Mouse (Mus musculus): ENCODE data around the gene Tectb.
A peak's percentile ranks its signal among the peaks of the same experiment; 100 is the strongest.

Tectb gene

GRCm38 (mm10) chr19:55213617-55214340 is 33.2 kb downstream of the Tectb start:
- peak; percentile 68 for DNase-seq

DNA sequence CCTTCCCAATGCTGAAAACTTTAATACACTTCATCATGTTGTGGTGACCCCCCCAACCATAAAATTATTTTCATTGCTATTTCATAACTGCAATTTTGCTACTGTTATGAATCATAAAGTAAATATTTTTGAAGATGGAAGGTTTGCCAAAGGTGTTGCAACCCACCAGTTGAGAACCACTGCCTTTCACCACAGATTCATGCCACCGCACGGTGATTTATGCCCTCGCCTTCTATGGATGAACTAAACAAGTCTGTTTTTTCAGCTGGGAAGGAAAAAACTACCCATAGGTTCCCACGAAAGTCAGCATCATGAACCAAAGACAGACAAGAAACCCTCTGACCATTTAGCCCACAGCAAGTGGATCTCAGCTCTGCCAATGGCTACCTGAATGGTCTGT is 36.3 kb downstream of the Tectb start:
- DNase-seq, result no peak

- DNase-seq, result no peak
Observed at GRCm38 (mm10) chr19:55217365-55217764, 36.8 kb downstream of the Tectb start.

GRCm38 (mm10) chr19:55218192-55218739 is 37.7 kb downstream of the Tectb start:
- DNase-seq, result peak; percentile 92

DNA sequence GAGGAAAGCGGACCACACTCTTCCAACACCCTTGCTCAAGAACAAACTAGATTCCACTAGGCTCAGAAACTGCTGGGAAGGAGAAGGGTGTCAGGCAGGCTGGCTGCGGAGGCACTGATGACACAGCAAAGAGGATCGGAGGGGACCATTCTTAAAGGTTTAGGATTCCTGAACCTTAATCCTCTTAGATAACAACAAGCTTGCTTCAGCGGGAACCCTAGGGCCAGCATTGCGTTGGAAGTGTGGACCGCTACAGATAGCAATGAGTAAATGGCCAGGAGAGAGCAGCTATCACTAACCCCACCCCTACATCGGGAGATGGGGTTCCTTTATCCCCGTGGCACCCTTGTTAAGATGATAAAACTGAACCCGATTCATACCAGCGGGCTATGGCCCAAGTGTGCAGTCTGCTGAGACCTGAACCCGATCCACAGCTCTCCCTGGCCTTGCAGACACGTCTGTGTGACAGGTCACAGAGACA is 38.2 kb downstream of the Tectb start:
- no peak for DNase-seq

GRCm38 (mm10) chr19:55219359-55219758 is 38.8 kb downstream of the Tectb start:
- DNase-seq, result no peak

DNA sequence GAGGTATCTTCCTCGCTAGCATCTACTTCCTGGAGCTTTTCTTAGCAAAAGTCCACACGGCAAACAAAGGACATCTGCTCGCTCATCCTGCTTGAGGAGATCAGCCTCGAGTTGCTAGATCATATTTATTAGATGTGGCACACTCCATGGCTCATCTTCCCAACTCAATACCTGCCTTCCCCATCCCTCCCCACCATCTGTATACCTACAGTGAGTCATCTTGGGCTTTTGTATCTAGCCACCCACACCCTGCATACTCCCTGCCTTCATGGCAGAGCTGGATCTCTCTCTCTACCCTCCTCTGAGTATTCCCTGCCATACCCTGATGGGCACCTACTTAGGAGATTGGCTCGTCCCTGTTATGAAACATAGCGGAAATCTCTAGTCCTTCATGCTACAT is 40.7 kb downstream of the Tectb start:
- DNase-seq, result no peak

DNA sequence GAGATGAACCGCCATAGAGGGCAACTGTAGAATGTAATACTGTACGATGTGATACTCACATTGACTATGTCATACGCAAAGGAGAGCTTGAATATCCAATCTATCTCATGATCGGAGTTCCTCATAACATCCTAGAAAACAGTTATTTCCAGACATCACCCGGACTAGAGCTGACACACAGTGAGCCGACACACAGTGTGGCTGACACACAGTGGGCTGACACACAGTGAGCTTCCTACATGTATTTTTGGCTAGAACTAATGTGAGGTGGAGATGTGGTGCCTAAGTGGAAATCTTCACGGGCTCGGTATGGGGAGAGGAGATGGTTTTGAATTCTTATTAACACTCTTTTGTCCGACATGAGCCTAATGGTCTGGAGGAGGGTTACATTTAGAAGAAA is 41.7 kb downstream of the Tectb start:
- no peak for DNase-seq

- no peak for DNase-seq
Observed at GRCm38 (mm10) chr19:55226621-55227020, 46.1 kb downstream of the Tectb start.

DNA sequence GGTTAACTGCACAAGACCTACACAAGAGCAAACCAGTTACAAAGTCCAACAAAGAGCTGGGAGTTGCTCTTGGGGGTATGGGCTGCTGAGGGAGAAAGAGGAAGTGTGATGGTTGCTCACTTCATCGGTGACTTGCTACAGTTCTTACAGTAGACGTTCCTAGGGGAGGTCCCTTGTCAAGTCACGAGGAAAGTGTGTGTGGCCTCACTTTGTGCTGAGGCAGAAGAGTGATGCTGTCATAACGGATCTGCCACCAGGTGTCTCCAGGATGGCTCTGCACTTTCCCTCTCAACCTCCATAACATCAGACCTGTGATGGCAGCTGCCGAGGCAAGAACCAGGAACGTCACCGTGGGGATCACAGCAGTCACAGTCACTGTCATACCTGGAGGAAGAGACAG is 46.6 kb downstream of the Tectb start:
- no peak for DNase-seq

DNA sequence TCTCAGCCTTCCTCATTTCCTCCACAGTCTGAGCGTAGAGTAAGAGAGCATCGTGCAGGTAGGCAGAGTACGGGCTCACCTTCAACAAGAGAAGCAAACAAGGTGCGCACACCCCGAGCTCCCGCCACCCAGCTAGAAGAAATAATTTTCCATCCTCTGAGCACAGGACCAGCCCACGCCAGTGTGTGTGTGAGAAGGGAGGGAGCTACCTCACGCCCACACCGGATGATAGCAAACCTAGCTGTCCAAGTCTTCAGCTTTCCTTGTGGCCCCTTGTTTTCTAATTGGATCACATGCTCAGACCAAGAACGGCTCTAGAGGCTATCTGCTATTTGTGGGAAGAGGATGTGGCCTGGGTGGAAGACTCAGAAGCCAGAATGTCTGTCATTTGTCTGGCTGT is 50.5 kb downstream of the Tectb start:
- DNase-seq, result no peak

DNA sequence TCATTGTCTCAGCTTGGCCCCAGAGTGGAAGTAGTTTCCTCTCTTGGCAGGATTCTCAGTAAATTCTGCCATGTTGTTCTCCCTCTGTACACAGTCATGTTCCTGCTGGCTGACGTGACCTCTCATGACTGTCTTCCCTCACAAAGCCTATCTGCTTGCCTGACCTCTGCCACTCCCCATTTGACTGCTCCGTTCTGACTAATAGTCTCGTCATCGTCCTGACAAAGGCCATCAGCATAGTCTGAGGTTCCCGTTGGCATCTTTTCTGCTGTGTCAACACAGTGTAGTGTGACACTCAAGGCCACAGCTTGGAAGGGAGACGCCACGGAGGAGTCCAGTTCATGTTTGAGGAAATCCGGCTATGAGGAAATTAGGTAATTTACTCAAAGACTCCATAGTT is 51.6 kb downstream of the Tectb start:
- DNase-seq, result peak; percentile 78

- DNase-seq, result peak; percentile 71
Observed at GRCm38 (mm10) chr19:55236026-55236425, 55.5 kb downstream of the Tectb start.

DNA sequence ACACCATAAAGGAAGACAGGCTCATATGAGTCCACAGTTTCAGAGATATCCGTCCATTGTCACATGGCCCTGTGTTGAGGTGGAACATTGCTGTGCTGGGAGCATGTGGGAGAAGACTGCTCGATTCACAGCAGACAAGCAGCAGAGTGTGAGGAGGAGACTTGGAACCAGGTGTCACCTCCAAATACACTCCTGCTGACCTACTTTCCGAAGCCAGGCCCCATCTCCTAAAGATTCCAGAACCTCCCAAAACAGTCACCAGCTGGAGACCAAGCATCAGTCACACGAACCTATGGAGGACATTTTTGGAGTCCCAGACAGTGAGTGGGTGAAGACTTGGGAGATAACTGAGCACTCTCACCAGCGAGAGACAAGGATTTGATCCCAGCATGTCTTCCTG is 56.0 kb downstream of the Tectb start:
- no peak for DNase-seq

- no peak for DNase-seq
Observed at GRCm38 (mm10) chr19:55239766-55240426, 59.4 kb downstream of the Tectb start.

DNA sequence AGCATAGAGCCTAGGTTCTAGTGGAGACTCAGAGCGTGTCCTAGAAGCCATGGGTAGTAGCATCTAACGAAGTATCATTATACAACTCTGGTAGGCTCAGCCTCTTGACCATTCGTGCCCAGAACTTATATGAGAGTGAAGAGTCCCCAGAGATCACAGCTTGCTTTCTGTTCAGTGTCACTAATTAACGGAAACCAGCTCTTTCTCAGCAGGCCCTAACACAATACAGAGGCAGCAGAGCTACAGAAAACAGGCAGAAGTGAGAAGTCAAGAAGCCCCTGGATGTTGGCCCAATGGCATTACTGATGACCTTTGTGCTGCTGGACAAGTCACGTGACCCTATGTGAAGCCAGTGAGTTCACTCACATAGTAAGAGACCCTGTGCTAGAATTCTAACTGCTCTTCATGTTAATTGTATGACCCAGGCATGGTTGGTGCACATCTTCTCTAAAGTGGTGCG is 60.7 kb downstream of the Tectb start, which contains the start of gene Gucy2g:
Gucy2g (minus strand) TSS at position 51 of the 460 bp plus-strand sequence.
- no peak for DNase-seq

- peak; percentile 94 for DNase-seq
Observed at GRCm38 (mm10) chr19:55244791-55245231, 64.3 kb downstream of the Tectb start.
